Mouse (Mus musculus) heart, postnatal 14 days (tissue): ENCODE results near the gene Myef2. TPM values are rescaled to one million over a fixed set of nuclear protein-coding genes. Genes with fewer than 3 reads are reported as not detected.
"Not testable (repeated sequence)": the region's sequence is repeated elsewhere in the genome, so short reads cannot be mapped to it uniquely, and the experiment has no call there.

ENCODE experiments used
- DNase-seq, 2 experiments: peaks; one replicate each; pipeline ENCODE4 v3.0.0; 2021 to 2022
- intact Hi-C: fragments of 180-260 bp; cut with DNase I; formaldehyde crosslinking; loops from one replicate; pipeline ENCODE4 v1.15.1; 2025
- long read RNA-seq, 2 experiments: library from polyadenylated mRNA; stranded (forward); transcript quantifications; one replicate each; pipeline ENCODE4 v2.0.0; 2021
- total RNA-seq, 2 experiments: library from RNA; stranded (reverse); gene quantifications; 2 replicates each; pipeline ENCODE4 v1.2.3; 2021

The Myef2 gene
- 10 to 100 TPM; 11.3 to 12.2 TPM for total RNA-seq
- long read RNA-seq, experiment 1, partial matches to known transcripts: 1 of 17 reads
- long read RNA-seq, experiment 1, other reads (novel, unspliced or antisense): 16 of 17 reads
- long read RNA-seq, experiment 2, partial matches to known transcripts: 2 of 2 reads
- long read RNA-seq, experiment 2, other reads (novel, unspliced or antisense): 0 of 2 reads

- intact Hi-C loops: no loop called here
Measured at GRCm38 (mm10) chr2:125123477-125123852, at the start of gene Myef2. Myef2 (minus strand) TSS chr2:125123661.

GRCm38 (mm10) chr2:125162012-125162470 lies 38.6 kb upstream of the Myef2 start:
- intact Hi-C loops: loop anchor here (10.0 kb wide), 1 partner anchor 207 kb away; no protein-coding TSS in a partner anchor
- no peak for DNase-seq

More at GRCm38 (mm10) chr2:125123477-125123852, at the start of gene Myef2:
- DNase-seq: peak; percentile 90 to 91

GRCm38 (mm10) chr2:125155504-125155903 lies 32.0 kb upstream of the Myef2 start:
- no peak for DNase-seq
- intact Hi-C loops: no loop called here

- intact Hi-C loops: no loop called here
- DNase-seq: no peak
Measured at GRCm38 (mm10) chr2:125154294-125154693, 30.8 kb upstream of the Myef2 start.

- intact Hi-C loops: no loop called here
- no peak for DNase-seq
Measured at GRCm38 (mm10) chr2:125152388-125152787, 28.9 kb upstream of the Myef2 start, which contains the start of gene Slc12a1. Slc12a1 (plus strand) TSS chr2:125152505.

- intact Hi-C loops: no loop called here
- DNase-seq: no peak
Measured at GRCm38 (mm10) chr2:125142336-125142735, 18.9 kb upstream of the Myef2 start.

GRCm38 (mm10) chr2:125136846-125137245 lies 13.4 kb upstream of the Myef2 start:
- intact Hi-C loops: no loop called here
- no peak for DNase-seq

GRCm38 (mm10) chr2:125135903-125136811 lies 12.7 kb upstream of the Myef2 start, which contains the start of gene Ctxn2:
Ctxn2 (plus strand) TSS chr2:125136692.
- intact Hi-C loops: no loop called here
- DNase-seq: peak; percentile 82 to 91

GRCm38 (mm10) chr2:125134113-125134512 lies 10.7 kb upstream of the Myef2 start:
- no peak for DNase-seq
- intact Hi-C loops: no loop called here

- intact Hi-C loops: no loop called here
- no peak for DNase-seq
Measured at GRCm38 (mm10) chr2:125126792-125127191, 3.3 kb upstream of the Myef2 start.

GRCm38 (mm10) chr2:125125824-125126223 lies 2.4 kb upstream of the Myef2 start:
- intact Hi-C loops: no loop called here

GRCm38 (mm10) chr2:125122624-125123476 lies 611 bp downstream of the Myef2 start:
- intact Hi-C loops: no loop called here
- DNase-seq: peak; percentile 52 to 62

More at GRCm38 (mm10) chr2:125125824-125126223, 2.4 kb upstream of the Myef2 start:
- DNase-seq: no peak

- DNase-seq: no peak
- intact Hi-C loops: no loop called here
Measured at GRCm38 (mm10) chr2:125122288-125122623, 1.2 kb downstream of the Myef2 start.

- no peak for DNase-seq
- intact Hi-C loops: no loop called here
Measured at GRCm38 (mm10) chr2:125119381-125120110, 3.9 kb downstream of the Myef2 start.

GRCm38 (mm10) chr2:125106536-125106935 lies 16.9 kb downstream of the Myef2 start:
- DNase-seq, intact Hi-C loops: not testable (repeated sequence)

GRCm38 (mm10) chr2:125104491-125104890 lies 19.0 kb downstream of the Myef2 start:
- DNase-seq, intact Hi-C loops: not testable (repeated sequence)

GRCm38 (mm10) chr2:125092123-125092522 lies 31.3 kb downstream of the Myef2 start:
- intact Hi-C loops, DNase-seq: not testable (repeated sequence)

- intact Hi-C loops: no loop called here
- no peak for DNase-seq
Measured at GRCm38 (mm10) chr2:125088757-125089156, 34.7 kb downstream of the Myef2 start.

- intact Hi-C loops: no loop called here
- no peak for DNase-seq
Measured at GRCm38 (mm10) chr2:125083879-125084278, 39.6 kb downstream of the Myef2 start.
